Mouse (Mus musculus) A20 (cell line): Measurements from ENCODE around the gene Usp36.

Experiments
- DNase-seq: peaks from one replicate; pipeline ENCODE4 v3.0.0-alpha.2; 2011; ENCODE audit warnings: low read depth, low spot score

Gene Usp36

DNA sequence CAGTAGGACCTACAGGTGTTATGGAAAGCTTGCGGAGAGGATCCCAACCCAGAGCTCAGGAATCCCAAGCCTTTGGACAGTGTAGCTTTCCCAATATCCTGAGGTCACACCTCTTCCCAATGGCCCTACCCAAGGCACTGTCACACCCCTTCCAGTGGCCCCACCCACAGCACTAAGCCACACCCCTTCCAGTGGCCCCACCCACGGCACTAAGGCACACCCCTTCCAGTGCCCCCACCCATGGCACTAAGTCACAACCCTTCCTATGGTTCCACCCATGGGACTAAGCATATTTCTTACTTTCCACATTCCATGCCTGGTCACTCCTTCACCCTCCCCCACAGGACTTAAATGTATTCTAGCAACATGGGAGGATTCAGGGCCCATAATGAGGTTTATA is 8.8 kb upstream of the Usp36 start:
- DNase-seq, result no peak

- peak; percentile 29 for DNase-seq
These were observed 7.9 kb upstream of the Usp36 start for GRCm38 (mm10) chr11:118297967-118298366.

- DNase-seq, result no peak
These were observed 5.0 kb upstream of the Usp36 start for GRCm38 (mm10) chr11:118295026-118295425.

GRCm38 (mm10) chr11:118292671-118293070 is 2.6 kb upstream of the Usp36 start:
- no peak for DNase-seq

- no peak for DNase-seq
These were observed 482 bp downstream of the Usp36 start for GRCm38 (mm10) chr11:118289562-118289961.

DNA sequence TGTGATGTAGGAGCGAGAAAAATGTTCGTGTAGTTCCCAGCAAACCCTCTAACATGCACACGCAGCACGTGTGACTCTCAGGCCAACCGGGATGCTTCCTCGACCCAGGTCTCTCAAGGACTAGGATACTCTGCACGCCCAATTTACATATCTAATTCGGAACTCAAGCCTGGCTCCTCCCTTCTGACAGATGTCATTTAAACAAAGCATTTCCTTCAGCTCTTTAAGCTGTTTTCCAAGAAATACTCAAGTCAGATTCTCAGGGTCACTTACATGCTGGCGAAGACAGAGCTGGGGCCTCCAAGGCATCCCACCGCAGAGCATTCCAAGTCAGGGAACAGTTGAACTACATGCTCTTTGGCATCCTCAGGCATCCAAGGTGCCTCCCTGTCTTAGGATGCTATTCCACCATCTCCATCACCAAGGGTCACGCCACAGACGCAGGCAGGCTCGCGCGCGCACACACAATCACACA is 970 bp downstream of the Usp36 start:
- DNase-seq, result peak; percentile 58

DNA sequence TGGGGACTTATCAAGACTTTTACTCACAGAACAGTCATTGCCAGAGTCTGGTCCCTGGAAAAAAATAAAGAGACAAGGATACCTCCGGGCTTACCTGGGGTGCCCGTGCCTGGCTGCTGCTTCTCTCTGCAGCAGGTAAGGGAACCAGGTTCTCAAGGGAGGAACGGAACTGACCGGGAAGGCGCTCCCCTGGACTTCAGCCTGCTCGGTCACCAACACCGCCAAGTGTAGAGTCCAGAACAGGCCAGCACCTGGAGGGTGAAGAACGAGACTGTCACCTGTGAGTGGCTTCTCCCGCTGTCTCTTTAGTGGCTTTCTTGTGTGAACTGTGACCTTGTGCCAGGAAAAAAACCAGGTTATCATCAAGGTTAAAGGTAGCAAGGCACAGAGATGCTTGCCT is 2.5 kb downstream of the Usp36 start:
- no peak for DNase-seq

DNA sequence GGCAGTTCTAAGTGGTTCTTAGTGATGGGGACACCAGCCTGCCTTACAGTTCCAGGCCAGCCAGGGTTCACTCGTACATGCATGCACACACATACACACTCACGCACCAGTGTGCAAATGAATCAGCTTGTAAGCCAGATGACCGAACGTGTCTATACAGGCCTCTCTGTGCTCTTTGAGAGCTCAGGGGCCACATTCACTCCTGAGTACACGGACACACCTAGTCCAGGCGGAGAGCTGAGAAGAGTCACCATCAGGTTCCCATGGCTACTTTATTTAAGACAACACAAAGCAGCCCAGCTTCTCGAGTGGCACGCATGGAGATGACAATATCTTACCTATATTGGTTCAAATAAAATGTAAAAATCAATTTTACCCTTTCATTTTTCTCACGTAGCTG is 3.6 kb downstream of the Usp36 start:
- no peak for DNase-seq

DNA sequence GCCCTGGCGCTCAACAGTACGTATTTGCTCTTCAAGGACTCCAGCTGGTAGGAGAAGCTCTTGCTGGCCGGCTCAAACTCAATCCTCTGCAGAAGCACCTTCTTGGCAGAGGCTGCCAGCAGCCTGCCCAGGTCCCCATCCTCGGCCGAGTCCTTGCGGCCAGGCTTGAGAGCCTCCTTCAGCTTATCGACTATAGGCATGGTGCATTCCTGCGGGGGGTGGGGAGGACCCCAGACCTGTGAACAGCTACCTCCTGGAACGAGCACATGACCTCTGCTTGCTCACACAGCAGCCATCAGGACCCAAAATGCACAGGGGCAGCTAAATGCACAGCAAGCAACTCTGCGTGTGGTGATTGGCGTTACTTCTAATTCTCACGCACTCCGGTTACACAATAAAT is 4.3 kb downstream of the Usp36 start:
- DNase-seq, result no peak

GRCm38 (mm10) chr11:118280218-118280617 is 9.8 kb downstream of the Usp36 start:
- no peak for DNase-seq

- DNase-seq, result peak; percentile 87
These were observed 13.7 kb downstream of the Usp36 start for GRCm38 (mm10) chr11:118276328-118276727.

- peak; percentile 76 for DNase-seq
These were observed 15.0 kb downstream of the Usp36 start for GRCm38 (mm10) chr11:118275092-118275491.

GRCm38 (mm10) chr11:118269827-118270226 is 20.2 kb downstream of the Usp36 start:
- DNase-seq, result peak; percentile 44

DNA sequence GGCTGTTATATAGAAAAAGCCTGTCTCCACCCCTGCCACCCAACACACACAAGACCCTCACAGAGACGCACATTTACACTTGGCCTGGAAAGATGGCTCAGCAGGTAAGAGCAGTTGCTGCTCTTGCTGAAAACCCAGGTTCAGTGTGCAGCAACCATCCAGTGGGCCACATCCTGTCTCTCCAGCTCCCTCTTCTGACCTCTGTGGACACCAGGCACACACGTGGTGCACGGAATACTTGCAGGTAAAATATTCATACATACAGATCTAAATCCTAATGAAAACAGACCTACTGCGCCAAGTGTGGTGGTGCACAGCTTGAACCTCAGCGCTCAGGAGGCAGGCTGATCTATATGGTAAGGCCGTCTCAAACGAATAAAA is 23.4 kb downstream of the Usp36 start:
- no peak for DNase-seq

- DNase-seq, result no peak
These were observed 23.9 kb downstream of the Usp36 start for GRCm38 (mm10) chr11:118266044-118266665.

DNA sequence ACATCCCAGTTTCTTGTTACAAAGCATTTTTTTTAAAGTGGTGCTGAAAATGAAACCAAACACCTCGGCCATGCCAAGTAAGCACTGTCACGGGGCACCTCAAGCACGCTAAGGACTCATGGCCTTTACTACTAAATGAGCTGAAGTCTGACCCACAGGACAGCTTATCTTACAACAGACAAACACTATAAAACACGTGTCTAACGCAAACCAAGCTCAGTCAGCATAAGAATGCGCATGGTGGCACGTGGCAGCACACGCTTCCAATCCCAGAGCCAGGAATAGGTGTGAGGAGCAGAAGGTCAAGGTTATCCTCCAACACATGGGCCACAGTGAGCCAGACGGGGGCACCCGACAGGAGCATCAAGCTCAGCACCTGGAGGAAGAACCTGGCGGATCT is 24.4 kb downstream of the Usp36 start:
- DNase-seq, result no peak

DNA sequence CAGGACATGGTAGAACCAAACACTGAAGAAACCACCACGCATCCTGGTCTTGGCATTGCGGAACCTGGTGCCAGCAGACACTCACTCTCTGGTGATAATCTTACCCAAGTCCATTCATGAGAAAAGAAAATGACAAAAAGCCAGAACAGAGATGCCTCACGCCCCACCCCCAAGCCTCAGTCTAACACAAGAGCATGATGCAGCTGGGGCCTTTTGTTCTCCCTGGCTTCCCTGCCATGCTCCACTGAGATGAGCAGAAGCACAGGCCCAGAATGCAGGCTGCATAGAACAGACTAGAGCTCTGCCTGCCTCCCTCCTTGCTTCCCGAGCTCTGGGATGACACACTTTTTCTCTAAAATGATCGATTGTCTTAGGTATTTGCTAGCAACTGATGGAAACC is 26.9 kb downstream of the Usp36 start:
- DNase-seq, result no peak

DNA sequence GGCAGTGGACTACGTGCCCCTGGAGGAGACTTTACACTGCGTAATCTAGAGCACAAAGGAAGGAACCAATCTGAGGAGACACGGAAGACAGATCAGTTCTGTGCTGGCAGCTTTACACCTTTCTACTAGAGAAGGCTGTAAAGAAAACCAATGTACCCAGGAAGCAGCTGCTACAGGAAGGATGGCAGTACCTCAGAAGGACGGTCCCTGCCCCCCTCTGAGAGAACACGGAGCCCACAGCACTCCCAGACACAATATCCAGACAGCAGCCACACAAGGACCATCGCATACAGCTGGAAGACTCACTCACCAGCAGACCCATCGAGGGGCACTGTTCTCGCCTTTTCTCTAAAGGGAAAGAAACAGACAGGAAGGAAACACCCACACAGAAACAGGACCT is 30.0 kb downstream of the Usp36 start:
- DNase-seq, result no peak

DNA sequence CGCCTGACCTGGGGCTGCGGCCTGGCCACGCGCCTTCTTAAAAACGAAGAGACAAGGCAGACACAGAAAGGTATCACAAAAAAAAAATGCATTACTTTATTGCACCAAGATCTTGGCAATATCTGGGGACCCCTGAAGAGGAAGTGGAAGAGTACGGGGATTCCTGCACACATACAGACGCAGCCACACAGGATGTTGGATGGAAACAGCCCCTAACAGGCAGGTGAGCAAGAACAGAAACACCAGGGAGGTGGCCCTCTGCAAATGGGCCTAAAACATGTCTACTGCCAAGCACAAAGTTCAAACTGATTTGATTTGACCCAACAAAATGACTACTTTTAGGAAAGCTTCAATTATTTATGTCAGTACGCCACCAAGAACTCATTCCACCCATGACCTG is 30.5 kb downstream of the Usp36 start:
- no peak for DNase-seq

- DNase-seq, result no peak
These were observed 33.7 kb downstream of the Usp36 start for GRCm38 (mm10) chr11:118256371-118256770.

GRCm38 (mm10) chr11:118254159-118254951 is 35.7 kb downstream of the Usp36 start:
- peak; percentile 83 for DNase-seq

DNA sequence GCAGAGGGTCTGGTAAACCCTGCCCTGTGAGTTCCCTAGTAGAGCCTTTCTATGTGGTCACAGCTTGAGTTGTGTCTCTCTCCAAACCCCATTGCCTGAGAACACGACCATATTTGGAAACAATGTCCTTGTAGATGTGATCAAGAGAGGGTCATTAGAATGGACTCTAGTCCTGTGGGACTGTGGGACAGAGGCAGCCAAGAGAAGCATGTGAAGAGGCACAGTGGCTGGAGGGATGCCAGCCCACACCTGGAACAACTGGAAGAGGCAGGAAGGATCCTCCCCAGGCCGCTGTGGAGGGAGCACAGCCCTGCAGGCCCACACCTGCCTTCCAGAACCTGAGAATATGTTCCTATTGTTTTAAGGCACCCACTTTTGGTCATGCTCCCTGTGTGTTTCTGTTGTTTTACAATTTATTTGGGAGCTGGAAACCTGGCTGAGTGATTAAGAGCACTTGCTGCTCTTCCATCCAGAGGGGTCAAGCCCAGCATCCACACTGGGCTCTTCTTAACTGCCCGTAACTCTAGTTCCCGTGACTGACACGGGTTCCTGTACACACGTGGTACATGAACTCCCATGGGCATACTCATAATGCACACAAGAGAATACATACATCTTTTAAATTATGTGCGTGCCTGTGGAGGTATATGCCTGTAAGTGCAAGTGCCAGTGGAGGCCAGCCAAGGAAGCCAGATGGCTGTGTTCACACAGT is 36.4 kb downstream of the Usp36 start:
- DNase-seq, result no peak

- DNase-seq, result no peak
These were observed 41.0 kb downstream of the Usp36 start for GRCm38 (mm10) chr11:118249012-118249383.
